Mouse (Mus musculus) testis, postnatal 14 days (tissue): ENCODE measurements around the gene 4921536K21Rik.
"Not testable (repeated sequence)": the region's sequence is repeated elsewhere in the genome, so short reads cannot be mapped to it uniquely, and the experiment has no call there.

Experiments used
- DNase-seq: peaks from one replicate; pipeline ENCODE4 v3.0.0; 2021; ENCODE audit warnings: low spot score

Gene 4921536K21Rik

DNA sequence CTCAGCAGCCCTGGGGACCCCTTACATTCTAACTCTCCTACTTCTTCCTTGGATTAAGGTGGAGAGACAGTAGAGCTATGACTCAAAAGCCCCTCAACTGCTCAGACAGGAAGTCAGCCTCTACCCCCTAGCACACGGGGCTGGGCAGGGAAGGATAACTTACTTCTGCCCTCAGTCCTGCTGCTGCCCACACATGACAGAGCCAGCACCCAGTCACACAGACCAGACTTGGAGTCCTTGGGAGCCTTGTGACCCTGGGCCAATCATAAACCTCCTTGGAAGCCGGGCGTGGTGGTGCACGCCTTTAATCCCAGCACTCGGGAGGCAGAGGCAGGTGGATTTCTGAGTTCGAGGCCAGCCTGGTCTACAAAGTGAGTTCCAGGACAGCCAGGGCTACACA, 16.5 kb upstream of the 4921536K21Rik start:
- DNase-seq, result not testable (repeated sequence)

DNA sequence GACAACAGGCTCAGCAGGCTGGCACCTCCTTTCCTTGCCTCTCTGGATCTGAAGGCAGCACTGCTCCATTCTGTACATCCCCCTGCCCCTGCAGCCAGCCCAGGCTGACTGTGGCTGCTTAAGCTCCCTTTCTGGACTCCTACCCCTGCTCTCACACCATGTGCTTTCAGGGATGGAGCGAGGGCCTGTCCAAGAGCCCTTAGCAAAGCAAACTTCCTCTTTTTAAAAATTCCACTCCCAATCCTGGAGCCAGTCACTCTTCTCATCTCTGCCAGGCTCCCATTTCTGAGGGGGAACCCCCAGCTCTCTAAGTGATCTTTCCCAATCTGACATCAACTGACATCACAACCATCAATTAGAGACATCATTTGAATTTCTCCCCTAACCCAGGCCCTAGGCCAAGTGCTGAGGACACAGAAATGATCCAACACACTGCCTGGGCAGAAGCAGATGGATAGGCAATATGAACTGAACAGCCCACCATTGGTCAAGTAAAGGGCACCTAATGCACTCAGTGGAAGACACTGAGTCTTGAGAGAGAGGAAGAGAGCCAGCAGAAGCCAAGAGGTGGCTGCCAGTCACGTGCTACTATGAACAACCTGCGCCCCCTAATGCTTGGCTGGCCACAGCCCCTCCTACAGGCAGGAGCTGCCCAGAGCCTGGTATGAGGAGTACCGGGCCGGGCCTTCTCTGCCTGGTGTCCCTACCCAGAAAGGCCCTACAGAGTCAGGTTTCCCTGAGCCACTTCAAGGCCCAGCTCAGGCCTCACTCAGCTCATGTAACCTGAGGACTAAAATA, 15.8 kb upstream of the 4921536K21Rik start:
- no peak for DNase-seq

DNA sequence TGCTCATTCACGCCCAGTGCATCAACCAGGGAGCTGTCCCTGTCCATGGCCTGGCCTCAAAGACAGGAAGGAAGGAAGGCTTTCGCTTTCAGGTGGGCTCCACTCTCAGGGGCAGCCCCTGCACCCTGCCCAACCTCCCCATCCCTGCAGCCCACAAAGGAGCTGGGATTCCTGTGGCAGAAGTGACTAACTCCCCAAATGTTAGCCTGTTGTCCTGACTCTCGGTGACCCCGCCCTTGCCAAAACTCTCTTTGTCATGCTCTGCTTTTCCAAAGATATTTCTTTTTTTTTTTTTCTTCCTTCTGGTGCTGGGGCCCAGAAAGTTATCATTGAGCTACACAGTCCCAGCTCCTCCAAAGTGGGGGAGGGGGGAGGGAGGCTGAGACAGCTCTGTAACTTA, 14.3 kb upstream of the 4921536K21Rik start:
- DNase-seq, result no peak

DNA sequence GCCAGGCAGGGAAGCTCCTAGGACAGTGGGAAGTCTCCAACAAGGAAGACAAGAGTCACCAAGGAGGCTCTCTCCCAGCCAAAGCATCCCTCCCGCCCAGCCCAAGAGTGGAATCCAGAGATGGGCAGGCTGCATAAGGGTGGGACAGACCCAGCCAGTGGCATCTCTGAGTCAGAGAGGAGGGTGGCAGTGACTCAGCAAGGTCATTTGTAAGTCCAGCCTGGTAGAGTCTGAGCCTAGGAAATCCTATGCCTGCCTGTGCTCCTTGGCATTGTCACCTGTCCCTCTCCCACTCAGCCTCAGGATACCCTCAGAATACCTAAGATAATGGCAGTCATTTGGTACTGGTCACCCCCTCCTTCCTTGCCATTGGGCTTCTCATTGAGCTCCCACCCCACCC, 10.5 kb upstream of the 4921536K21Rik start:
- DNase-seq, result no peak

DNA sequence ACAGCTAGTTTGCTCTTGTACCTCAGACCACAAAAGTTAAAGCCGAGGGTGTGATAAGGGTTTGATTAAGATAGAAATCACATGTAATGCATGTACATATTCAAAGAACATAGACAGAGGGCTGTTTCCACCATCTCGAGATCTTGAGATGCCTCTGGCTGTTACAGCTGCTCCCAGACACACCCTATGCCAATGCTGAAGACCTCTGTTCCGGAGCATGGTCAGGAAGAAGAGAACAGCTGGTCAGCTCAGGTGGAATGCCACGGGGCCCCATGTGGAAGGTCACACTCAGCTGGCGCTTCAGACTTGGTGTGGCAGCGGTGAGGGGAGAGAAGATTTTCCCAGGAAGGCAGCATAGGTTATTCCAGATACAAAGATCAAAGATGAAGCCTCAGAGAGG, 9.8 kb upstream of the 4921536K21Rik start:
- DNase-seq, result no peak

DNA sequence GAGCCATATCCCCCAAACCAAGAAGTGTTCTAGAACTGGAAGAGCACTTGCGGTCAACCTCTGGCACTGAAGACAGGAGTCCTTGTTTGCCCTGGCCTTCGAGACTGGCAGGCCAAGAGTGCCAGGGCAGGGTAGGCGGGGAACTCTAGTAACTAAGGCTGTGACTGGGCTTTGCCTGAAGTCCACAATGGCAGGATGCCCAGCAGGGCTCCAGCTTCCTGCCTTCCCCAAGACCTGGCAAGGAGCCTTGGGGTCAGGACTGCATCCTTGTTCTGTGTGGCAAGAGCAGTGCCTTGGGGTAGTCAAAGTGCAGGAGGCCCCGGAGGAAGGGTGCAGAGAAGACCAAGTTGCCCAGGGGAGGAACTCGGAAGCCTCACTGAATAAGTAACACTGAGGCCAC, 8.1 kb upstream of the 4921536K21Rik start:
- peak; percentile 49 for DNase-seq

DNA sequence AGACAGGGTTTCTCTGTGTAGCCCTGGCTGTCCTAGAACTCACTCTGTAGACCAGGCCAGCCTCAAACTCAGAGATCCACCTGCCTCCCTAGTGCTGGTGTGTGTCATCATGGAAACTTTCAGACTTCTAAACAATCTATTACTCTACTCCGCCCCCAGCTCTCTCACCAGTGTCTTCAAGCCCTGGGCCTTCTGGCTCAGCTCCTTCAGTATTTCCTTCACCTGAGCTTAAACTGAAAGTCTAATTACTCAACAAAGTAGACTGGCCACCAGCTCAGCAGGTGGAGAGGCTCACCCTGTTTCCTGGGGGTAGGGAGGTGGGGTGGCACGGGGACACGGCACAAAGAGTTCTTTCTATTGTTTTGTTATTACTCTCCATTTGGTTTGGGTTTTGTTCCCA, 7.6 kb upstream of the 4921536K21Rik start:
- no peak for DNase-seq

DNA sequence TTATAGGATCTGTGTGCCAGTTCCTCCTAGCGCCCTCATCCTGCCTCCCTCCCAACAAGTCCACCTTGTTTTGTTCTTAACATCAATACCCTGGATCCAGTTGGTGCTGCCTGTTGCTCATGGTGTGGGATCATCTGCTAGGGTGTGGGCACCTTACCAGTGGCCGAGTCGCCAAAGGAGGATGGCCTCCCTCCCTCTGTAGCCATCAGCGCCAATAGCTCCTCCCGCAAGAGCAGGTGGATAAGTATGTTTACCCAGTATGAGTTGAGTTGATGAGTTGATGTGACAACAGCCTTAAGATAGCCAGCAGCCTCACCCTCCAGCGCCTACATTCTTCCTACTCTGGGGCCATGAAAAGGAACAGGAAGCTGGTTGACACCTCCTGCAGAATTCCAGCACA, 5.4 kb upstream of the 4921536K21Rik start:
- no peak for DNase-seq

DNA sequence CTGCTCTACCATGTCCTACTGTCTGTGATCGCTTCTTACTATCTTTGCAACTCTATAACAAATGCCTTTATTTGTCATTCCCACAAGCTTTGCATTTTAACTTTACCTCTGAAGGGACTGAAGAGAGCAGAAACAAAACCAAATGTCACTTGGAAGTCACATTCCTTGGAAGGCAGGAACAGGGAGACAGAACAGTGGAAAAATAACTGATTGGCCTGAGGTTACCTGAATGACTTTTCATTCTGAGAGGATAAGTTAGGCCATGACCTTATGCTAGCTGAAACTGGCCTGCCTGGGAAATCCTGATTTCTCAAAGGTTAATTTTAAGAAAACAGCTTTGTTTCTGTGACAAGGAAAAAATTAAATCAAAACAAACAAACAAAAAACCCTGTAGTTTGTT, 1.0 kb upstream of the 4921536K21Rik start:
- DNase-seq, result no peak

DNA sequence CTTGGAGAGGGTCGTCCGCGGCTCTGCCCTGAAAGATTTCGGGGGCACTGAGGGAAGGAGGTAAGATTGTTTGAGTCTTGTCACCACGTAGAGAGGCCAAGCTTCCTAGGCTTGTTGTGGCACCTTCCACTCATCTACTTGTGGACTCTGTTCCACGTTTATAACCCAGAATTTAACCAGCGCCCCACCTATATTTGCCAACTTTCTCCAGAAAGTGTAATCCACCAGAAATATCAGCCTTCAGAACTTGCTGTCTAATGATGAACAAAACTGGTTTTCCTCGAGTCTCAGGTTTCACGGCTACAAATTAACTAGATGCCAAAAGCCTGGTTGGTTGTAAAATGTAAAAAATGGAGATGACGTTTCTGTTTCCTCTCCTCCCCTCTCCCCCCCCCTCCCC, 560 bp upstream of the 4921536K21Rik start:
- DNase-seq, result no peak

DNA sequence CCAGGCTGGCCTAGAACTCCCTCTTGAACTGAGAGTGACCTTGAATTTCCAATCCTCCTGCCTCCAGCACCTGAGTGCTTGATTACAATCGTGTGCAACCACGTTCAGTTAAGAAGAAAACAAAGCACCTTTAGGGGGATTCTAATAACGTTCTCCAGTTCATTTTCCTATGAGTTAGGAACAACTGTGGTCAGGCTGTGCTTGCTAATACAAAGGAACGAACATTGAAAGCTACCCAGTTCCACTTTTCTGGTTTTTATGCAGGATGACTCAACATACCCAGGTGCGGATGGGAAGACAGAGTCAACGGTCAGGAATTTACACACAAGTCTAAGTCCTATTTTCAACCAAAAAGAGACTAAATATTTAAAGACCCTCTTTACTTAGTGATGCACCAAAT, 928 bp downstream of the 4921536K21Rik start:
- DNase-seq, result no peak

DNA sequence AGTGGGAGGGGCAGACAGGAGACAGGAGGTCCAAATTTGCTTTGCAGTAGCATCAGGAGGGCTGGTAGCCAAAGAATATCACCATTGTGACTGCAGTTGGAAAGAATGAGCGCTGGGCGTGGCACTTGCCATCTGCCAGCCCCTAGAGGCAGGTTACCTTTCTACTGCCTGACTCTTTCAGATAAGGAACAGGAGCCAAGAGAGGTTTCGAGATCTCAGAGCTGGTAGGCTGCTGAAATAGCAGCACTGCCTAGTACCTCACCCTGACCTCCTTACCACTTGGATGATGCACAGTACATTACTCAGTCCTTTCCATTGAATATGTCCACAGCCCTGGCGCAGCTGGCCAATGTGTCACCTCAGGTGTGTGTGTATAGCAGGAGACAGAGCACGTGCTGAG, 7.6 kb downstream of the 4921536K21Rik start:
- DNase-seq, result no peak

DNA sequence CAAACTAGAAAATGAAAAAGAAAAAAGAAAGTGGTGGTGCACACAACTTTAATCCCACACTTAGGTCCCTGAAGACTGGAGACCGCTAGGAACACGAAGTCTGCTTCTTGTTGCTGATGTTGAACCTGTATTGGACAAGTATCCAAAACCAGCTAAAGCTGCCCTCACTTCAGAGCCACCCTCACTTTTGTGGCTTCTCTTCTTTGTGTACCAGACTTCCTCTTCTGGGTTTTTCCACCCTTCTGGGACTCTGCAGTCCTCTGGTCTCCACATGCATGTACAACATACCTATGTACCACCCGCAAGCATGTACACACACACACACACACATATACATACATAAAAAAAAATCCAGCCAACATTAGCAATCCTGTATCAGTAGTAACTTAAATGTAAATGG, 11.2 kb downstream of the 4921536K21Rik start:
- DNase-seq, result no peak

DNA sequence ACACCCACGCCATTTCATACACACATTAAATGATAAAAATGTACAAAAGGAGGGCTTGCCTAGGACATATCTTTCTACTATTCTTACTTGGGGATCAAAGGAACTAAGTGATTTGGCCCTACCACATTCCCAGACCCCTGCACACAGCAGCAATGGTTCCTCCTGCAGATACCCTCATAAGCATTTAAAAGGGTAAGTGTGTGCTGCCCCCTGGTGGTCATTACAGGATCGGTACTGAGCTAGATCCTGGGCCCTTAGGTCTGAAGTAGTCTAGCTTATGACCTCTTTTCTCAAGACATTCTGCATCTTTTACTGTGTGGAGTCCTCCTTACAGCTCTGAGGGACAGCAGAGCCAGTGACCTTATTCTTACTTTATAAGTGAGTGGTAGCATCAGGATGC, 15.1 kb downstream of the 4921536K21Rik start:
- peak; percentile 64 for DNase-seq

DNA sequence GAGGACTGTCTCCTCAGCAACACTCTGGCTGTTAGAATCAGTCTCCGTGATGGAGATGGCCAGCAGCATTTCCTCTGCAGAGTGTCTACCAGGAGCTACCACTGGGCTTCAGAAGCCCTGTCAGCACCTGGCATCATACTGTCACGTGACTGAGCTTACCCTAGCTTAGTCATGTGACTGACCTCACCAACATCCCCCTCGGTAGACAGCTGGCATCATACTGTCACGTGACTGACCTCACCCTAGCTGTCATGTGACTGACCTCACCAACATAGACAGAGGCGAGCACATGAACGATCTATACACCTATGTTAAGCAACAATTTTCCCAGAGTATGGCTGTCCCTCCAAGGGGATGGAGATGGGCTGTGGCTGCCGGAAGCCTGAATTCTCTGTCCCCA, 16.2 kb downstream of the 4921536K21Rik start:
- no peak for DNase-seq

DNA sequence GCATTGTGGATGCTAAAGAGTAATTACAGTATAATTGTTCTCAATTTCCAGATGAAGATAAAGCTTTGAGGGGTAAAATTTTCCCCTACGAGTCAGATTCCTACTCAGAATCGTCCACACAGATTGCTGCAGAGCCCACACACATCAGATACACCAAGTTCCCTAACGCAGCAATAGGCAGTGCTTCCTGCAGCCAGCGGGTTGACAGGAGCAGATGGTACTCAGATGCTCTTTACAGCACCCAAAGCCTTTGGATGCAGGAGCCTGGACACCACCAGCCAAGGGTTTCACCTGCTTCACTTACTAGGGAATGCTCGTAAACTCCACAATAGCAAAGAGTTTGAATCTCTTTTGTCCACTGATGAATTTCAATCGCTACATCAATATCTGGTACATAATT, 18.5 kb downstream of the 4921536K21Rik start:
- no peak for DNase-seq

DNA sequence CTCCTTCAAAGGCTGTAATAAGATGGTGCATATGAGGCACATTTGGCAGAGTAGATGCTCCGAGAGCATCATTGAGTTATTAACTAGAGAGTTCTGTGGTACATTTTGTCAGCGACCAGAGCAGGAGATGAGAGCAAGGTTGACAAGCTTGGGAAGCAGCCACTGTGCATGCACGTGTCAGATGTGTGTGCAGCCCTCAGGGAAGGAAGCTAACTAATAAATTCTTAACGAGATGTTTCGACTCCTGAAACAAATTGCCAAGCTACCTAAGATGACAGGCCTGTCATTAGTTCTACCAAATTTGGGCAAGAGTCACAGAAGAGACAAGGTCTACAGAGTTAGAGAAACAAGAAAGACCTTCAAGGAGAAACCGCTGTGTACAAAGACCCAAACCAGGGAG, 30.6 kb downstream of the 4921536K21Rik start:
- no peak for DNase-seq

DNA sequence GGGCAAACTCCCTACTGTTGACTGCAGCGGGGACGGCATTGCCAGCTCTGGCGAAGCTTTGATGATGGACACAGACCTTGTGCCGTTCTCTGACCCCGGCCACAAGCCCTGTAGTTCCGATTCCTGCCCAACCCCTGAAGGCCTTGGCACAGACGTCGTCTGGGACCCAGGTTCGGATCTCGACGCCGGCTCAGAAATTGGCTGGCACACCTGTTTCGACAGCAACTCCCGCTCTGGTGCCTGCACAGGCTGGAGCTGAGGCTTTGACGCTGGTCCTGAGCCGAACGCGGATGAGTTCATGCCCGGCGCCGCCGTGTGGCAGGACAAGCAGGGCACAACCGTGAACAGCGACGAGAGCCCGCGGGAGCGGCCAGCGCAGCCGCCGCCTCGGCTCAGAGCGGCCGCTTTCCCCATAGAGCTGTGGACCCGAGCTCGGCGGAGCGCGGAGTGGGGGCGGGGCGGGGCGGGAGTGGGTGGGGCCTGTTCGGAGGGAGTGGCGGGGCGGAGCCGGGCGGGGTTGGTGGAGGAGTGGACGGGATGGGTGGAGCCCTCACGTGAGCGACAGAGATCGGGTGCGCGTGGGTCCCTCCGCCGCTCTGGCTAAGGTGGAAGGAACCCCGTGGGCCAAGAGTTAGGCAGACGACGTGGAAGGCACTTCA, 31.3 kb downstream of the 4921536K21Rik start, which contains the start of gene Osbp2:
TSS of gene Osbp2 (minus strand) at position 450 of the 659 bp plus-strand sequence.
- peak; percentile 80 for DNase-seq

DNA sequence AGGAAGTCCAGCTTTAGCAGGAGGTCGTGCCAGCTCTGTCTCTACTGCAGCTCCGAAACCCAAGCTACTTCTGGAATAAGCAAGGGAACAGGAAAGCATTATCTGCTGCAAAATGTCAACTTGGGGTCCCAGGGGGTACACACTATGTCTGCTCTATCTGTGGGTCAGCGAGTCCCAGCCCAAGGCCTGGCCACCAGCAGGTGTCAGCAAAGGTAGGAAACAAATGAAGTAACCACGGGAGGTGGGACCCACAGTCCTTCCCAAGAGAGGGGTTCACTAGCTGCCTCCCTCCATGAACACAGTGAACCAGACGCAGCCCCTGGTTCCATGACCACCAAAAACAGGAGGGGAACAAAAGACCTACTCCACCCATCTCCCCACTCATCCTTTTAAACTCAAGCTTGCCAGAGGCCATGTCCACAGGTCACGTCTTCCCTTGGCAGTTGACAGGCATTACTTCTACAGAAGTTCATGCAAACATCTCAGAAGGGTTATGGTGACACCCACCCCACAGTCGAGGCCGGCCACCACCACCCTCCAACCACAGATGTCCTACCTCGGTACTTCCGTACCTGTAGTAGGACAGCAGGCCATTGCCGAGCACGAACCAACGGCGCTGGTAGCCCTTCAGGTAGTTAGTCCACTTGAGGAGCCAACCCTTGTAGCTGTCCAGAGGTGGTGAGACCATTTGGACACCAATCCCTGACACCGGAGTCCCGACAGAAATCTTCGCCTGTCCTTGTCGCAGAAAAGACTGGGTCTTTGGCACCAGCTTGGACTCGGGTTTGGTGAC, 32.0 kb downstream of the 4921536K21Rik start:
- peak; percentile 21 for DNase-seq

DNA sequence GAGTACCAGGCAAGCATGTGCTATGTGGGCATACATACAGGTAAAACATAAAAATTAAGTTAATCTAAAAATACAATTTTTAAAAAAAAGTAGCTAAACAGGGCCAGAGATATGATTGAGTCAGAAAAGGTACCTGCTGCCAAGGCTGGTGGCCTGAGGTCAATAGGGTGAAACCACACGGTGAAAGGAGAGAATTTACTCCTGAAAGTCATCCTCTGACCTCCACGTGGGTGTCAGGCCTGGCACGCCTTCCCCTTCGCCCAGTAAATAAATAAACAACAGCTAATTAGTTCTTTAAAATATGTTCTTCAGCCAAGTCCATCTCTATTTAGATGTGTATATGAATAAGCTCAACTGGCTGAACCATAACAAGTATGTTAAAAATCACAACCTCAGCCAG, 34.5 kb downstream of the 4921536K21Rik start:
- DNase-seq, result no peak

DNA sequence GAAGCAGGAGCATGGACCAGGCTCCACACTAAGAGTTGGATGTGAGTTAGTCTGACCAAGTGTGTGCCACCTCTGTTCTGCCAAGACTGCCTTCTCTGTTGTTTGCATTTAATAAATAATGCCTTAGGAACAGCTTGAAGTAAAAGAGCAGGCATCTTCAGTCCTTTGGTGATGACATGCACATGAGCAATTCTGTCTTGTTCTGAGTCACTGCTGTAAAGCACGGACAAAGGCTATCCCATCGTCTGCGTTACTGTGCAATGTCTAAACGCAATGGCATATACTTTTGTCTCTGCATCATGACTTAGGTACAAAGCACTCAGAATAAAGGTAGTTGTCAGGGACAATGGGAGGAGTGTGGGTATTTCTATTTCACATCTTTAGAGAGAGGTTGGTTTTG, 35.1 kb downstream of the 4921536K21Rik start:
- DNase-seq, result no peak

DNA sequence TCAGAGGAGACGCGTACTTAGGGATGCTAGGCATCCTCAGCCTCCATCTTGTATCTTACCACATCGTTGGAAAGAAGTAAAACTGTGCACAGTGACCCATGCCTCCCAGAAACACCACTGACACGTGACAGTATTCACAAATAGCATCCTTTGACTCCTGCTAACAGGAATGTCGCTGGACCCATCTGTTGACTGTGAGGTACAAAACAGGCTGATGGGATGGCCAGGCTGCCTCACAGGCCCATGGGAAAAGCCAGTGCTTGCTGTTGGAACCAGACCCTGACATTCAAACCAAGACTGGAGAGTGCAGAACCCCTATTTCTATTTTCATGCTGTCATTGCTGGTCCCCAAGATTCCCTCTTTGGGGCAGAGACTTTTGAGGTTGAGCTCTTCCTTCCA, 37.0 kb downstream of the 4921536K21Rik start:
- no peak for DNase-seq

DNA sequence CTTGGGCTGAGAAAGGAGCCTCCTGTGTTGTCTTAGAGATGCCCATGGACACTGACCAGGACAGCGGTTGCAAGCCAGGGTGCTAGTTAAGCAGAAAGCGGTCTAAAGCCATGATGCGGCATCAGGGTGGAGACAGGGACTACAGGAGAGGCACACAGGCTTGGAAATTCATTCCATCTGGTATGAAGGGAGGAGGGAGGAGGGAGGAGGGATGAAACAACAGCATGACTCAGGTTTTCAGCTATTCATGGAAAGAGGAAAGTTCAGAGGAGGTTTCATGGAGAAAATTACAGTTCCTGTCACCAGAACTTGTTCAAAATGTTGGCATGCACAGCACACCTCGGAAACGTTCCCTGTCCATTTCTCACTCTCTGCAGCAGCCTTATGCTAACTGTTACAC, 39.1 kb downstream of the 4921536K21Rik start:
- DNase-seq, result no peak
